Mouse (Mus musculus) forebrain, embryonic 13.5 days (tissue): ENCODE measurements around the gene Ube2g2. TPM values are rescaled to one million over a fixed set of nuclear protein-coding genes. Genes with fewer than 3 reads are reported as not detected.
A peak's percentile ranks its signal among the peaks of the same experiment; 100 is the strongest.
"Not testable (repeated sequence)": the region's sequence is repeated elsewhere in the genome, so short reads cannot be mapped to it uniquely, and the experiment has no call there.

Experiments used
- ATAC-seq: fragments of 200-750 bp; cut with Nextera tagmentation; 2 replicates; pipeline ENCODE4 v1.8.0; 2017
- H3K27ac ChIP-seq: fragments of 300-500 bp; sonication (generic); 2 replicates; pipeline ENCODE4 v1.5.1; 2015; ENCODE audit warnings: inconsistent platforms, mild to moderate bottlenecking, moderate library complexity
- H3K27me3 ChIP-seq: fragments of 300-500 bp; sonication (generic); 2 replicates; pipeline ENCODE4 v1.6.1; 2015; ENCODE audit warnings: mild to moderate bottlenecking, inconsistent platforms
- H3K36me3 ChIP-seq: fragments of 300-500 bp; sonication (generic); 2 replicates; pipeline ENCODE4 v1.6.1; 2015; ENCODE audit warnings: mild to moderate bottlenecking, inconsistent platforms; ENCODE audit not compliant: poor library complexity, severe bottlenecking
- H3K4me1 ChIP-seq: fragments of 300-500 bp; sonication (generic); 2 replicates; pipeline ENCODE4 v1.6.1; 2015; ENCODE audit warnings: inconsistent platforms
- H3K4me2 ChIP-seq: fragments of 300-500 bp; sonication (generic); 2 replicates; pipeline ENCODE4 v1.6.1; 2015; ENCODE audit warnings: inconsistent platforms, mild to moderate bottlenecking, moderate library complexity
- H3K4me3 ChIP-seq: fragments of 300-500 bp; sonication (generic); 2 replicates; pipeline ENCODE4 v1.5.1; 2015; ENCODE audit warnings: mild to moderate bottlenecking, inconsistent platforms
- H3K9ac ChIP-seq: fragments of 300-500 bp; sonication (generic); 2 replicates; pipeline ENCODE4 v1.6.1; 2015; ENCODE audit warnings: mild to moderate bottlenecking, inconsistent platforms
- H3K9me3 ChIP-seq: fragments of 300-500 bp; sonication (generic); replicated peaks from 2 replicates; pipeline ENCODE4 v1.6.1; 2016; ENCODE audit warnings: inconsistent platforms
- WGBS: fragments of 180-500 bp; shearing (Covaris S2); methylation state at CpG from one replicate; pipeline ENCODE4 v1.1.7; 2015; 5-methylcytosine and 5-hydroxymethylcytosine counted together
- microRNA counts: library from miRNA; unstranded; fragments of <30 nt; microRNA quantifications from one replicate; lab custom pipeline; 2016
- microRNA-seq: library from miRNA; unstranded; fragments of <30 nt; microRNA quantifications from one replicate; pipeline ENCODE4, GENCODE M21; 2016
- polyA plus RNA-seq: library from polyadenylated mRNA; unstranded; fragments of >200 nt; fragmentation: Nextera tagmentation; extraction: Ambion mirVana; gene quantifications from 2 replicates; pipeline ENCODE4 v1.2.1, GENCODE M21; 2015

Ube2g2 gene
- polyA plus RNA-seq, 1 experiment from 2014 or later = 103 TPM

- peaks cover 25% of the 10 kb centered on the region for H3K27me3 ChIP-seq
- WGBS = 56% methylated on average over 3 of the region's 3 CpGs
- not testable (repeated sequence) for H3K9me3 ChIP-seq, H3K4me3 ChIP-seq, H3K4me2 ChIP-seq, H3K4me1 ChIP-seq, ATAC-seq, H3K36me3 ChIP-seq, H3K9ac ChIP-seq
- peak within 1 kb of the TSS; percentile 48; the same call in 1 of the 2 replicates for H3K27ac ChIP-seq
Measured at GRCm38 (mm10) chr10:77690356-77690807, 68.3 kb downstream of the Ube2g2 start, which contains the start of gene Gm19402. Gene Gm19402, minus strand, starts transcription at chr10:77690757.

MicroRNA genes within 50 kb of the gene (microRNA counts, 519-probe panel; counts per million panel counts)
- 177 counts per million, percentile 53 among the panel's probes with 10 or more counts for microRNA mmu-miR-1930 (lab: Ali Mortazavi, UCI)

Small RNA genes lying within 50 kb of the gene (microRNA-seq; reads per million reads assigned to microRNA genes)
- gene Mir1930 = 21.2 reads per million, percentile 31 among the genes with 10 or more reads in this experiment

Other genes starting within 250 kb of the Ube2g2 start
- 7.9 and 8.8 TPM in 2 replicates for gene Adarb1, start 204.0 kb upstream of the Ube2g2 start, polyA plus RNA-seq
- 37.5 and 38.7 TPM in 2 replicates for gene Fam207a, start 106.5 kb upstream of the Ube2g2 start, polyA plus RNA-seq
- gene Itgb2, start 92.0 kb upstream of the Ube2g2 start, polyA plus RNA-seq = 0.34 and 0.37 TPM in 2 replicates
- 57.8 and 63.6 TPM in 2 replicates for gene Pttg1ip, start 40.6 kb upstream of the Ube2g2 start, polyA plus RNA-seq
- gene Sumo3, start 16.2 kb upstream of the Ube2g2 start, polyA plus RNA-seq = 329 and 347 TPM in 2 replicates
- 2.3 TPM in 1 of 2 replicates, not detected in the other for gene Gm49325, start 16.1 kb upstream of the Ube2g2 start, polyA plus RNA-seq
- 0.64 and 0.65 TPM in 2 replicates for gene Tspear, start 64.3 kb downstream of the Ube2g2 start, polyA plus RNA-seq
- gene Gm19402, start 68.5 kb downstream of the Ube2g2 start, polyA plus RNA-seq = not detected in 2 replicates
- gene Gm9508, start 75.0 kb downstream of the Ube2g2 start, polyA plus RNA-seq = not detected in 2 replicates
- gene Gm10272, start 84.4 kb downstream of the Ube2g2 start, polyA plus RNA-seq = not detected in 2 replicates
- not detected in 2 replicates for gene Gm10024, start 89.2 kb downstream of the Ube2g2 start, polyA plus RNA-seq
- gene Gm10142, start 93.5 kb downstream of the Ube2g2 start, polyA plus RNA-seq = not detected in 2 replicates
- gene Krtap12-1, start 98.3 kb downstream of the Ube2g2 start, polyA plus RNA-seq = not detected in 2 replicates
- not detected in 2 replicates for gene Gm10100, start 104.2 kb downstream of the Ube2g2 start, polyA plus RNA-seq
- gene Gm18596, start 120.4 kb downstream of the Ube2g2 start, polyA plus RNA-seq = not detected in 2 replicates
- gene Gm9736, start 129.1 kb downstream of the Ube2g2 start, polyA plus RNA-seq = not detected in 2 replicates
- gene Gm3233, start 137.4 kb downstream of the Ube2g2 start, polyA plus RNA-seq = not detected in 2 replicates
- not detected in 2 replicates for gene Gm3238, start 149.1 kb downstream of the Ube2g2 start, polyA plus RNA-seq
- not detected in 2 replicates for gene Gm7138, start 154.7 kb downstream of the Ube2g2 start, polyA plus RNA-seq
- gene Gm3250, start 160.3 kb downstream of the Ube2g2 start, polyA plus RNA-seq = not detected in 2 replicates
- not detected in 2 replicates for gene Gm7137, start 165.9 kb downstream of the Ube2g2 start, polyA plus RNA-seq
- gene Gm9639, start 172.8 kb downstream of the Ube2g2 start, polyA plus RNA-seq = not detected in 2 replicates
- gene Gm19668, start 176.9 kb downstream of the Ube2g2 start, polyA plus RNA-seq = not detected in 2 replicates
- not detected in 2 replicates for gene Gm9507, start 189.6 kb downstream of the Ube2g2 start, polyA plus RNA-seq
- not detected in 2 replicates for gene Gm2696, start 192.4 kb downstream of the Ube2g2 start, polyA plus RNA-seq
- not detected in 2 replicates for gene Krtap10-4, start 204.8 kb downstream of the Ube2g2 start, polyA plus RNA-seq
- gene Krtap10-10, start 213.7 kb downstream of the Ube2g2 start, polyA plus RNA-seq = not detected in 2 replicates
- not detected in 2 replicates for gene Gm36176, start 224.5 kb downstream of the Ube2g2 start, polyA plus RNA-seq
- gene Gm10318, start 230.6 kb downstream of the Ube2g2 start, polyA plus RNA-seq = not detected in 2 replicates
- gene Gm3285, start 239.7 kb downstream of the Ube2g2 start, polyA plus RNA-seq = not detected in 2 replicates